Mouse (Mus musculus) right cerebral cortex, postnatal 4 days (tissue): ENCODE results near the gene Sesn3.

Experiments used
- DNase-seq: peaks from one replicate; pipeline ENCODE4 v3.0.0-alpha.2; 2022

The Sesn3 gene

DNA sequence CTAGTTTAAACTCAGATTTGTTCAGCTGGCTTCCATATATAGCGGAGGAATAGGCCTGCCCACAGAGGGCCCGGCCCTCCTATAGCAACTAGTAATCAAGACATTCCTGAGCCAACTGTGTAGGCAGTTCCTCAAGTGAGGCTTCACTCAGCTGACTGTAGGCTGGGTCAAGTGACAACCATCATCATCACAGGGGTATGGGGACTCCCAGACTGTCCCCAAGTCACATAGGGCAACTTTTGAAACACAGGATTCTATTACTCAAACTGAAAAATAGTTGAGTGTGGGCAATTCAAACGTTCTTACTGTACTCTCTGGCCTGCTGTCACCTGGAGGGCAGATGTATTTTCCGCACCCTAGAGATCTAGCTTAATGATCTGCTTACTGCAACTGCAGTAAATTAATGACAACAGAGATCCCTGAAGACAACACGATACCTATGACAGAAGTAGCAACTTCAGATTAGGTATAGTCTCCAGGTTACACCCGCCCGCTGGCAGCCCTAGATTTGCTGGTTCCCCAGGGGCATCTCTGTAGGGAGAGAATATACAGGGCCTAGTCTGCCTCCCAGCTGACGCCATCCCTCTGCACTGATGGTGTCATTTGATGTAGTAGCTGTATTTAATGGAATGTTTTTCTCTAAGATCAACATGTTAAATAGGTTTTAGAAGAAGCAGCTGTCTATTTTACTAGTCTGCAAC is 87.4 kb downstream of the Sesn3 start:
- no peak for DNase-seq

DNA sequence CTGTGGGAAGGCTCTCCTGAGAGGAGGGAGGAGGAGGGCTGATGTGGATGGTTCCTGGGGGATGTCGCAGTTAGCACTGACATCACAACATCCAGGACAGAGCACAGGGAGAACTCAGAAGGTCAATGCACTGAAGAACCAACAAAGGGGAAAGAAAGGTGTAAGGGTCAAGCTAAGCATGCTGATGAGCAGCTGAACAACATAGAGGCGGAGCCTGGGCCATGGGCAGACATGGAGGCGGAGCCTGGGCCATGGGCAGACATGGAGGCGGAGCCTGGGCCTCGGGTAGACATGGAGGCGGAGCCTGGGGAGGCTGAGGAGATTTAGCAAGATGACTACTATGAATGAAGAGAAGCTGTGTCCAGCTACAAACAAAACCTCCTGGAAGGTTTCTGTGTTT is 88.7 kb downstream of the Sesn3 start:
- DNase-seq = no peak

DNA sequence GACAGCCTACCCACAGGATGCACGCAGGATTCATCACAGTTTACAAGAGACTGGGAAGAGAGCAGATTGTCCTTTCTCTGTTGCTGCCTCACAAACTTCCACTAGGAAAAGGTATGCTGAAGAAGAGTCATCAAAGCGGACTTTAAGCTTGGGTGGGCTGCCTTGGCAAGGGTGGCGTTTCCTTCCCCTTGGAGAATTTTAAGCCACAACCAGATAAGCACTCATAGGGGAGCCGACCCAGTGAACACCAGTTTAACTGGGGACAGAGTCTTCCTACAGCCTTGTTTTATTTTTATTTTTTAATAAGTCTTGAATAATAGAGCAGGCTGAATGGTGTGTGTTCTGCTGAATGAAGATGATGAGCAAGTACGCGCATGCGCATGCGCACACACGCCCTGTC is 89.9 kb downstream of the Sesn3 start:
- DNase-seq = no peak

DNA sequence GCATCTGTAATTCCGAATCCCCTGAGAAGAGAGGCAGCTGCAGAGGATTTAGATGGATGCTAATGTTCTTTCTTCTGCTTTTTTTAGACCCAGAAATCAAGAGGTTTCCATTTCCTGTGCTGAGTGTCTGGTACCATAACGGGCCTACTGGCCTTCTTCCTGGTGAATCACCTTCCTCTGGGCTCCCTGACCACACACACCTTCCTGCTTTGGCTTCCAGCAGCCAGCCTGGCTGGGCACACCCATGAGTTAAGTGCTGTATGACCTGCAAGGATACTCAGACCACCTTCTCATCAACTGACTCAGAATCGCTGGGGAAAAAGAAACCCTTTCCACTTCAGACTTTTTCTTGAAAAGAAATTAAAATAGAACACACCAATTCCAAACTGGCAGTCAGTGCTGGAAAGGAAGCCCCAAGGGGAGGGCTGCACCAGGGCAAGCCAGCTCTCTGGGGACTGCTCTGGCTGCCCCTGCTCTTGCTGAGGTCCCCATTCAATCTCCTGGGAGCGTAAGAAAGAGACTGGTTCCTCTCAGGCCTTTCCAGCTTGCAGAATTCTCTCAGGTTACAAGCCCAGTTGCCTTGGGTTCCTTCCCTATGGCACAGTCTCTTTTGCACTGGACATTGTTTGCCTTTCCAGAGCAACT is 90.7 kb downstream of the Sesn3 start:
- DNase-seq = no peak

DNA sequence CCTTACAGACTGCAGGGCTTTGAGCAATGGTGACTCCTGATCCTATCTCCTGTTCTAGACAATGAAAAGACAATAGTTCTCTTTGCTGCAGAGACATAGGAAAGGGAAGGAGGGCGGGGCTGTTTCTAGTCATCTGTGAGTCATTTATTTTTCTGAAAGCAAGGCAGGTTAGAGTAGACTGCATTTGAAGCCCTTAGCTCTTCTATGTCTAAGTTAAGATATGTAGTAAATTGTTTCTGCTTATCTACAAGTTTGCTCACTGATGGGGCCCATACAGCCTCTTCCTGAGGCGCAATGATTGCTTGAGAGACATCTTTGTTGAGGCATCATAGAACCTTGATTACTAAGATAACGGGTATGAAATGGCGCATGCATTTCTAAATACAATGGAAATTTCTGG is 93.0 kb downstream of the Sesn3 start:
- no peak for DNase-seq

DNA sequence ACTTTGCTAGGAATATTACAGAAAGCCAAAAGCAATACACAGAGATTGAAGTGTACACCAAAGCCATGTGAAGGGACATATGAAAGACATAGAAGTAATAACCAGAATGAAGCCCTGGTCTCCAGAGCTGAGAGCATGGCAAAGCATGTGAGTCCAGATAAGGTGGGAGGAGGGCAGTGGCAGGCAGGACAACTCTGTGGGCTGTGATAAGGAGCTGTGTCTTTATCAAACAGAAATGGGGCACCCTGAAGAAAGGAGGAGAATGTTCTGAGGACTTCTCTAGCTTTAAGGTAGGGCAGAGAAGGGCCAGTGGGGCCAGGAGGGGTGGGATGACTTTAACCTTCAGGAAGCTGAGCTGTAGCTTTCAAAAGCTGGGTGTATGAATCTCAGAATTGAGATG is 94.4 kb downstream of the Sesn3 start:
- DNase-seq = no peak

DNA sequence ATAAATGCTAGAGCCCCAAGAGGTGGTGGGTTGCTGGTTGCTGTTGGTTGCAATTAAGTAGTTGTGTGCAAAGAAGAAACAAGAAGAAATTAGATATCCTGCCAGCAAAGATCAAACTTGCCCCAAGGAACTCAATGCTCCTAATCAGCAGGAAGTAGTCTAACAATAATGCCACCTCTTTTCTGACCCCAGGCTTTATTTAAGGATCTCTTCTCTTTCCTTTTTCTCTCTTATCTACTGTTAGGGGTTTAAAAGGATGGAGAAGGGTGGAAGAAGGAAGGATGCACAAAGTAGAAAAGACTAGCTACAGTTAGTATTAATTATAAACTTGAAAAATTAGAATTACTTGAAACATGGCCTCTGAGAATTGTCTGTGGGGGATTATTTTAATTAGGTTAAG is 97.6 kb downstream of the Sesn3 start:
- no peak for DNase-seq

DNA sequence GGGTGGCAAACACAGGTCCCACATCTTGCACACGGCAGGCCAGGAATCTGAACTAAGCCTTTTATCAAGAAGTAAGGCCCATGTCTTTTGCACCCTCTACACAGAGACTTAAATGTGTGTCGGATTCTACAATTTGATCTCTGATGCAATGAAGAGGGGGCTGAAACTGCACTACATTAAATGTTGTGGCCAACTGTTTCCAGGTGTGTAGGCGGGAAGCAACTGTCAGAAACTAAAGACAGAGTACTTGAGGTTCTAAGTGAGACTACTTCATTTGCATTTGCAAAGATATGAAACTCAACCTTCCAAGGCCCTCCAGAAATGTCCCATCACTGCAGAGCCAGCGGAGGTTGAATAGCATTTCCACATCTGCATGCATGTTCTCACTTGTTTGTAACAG is 101.3 kb downstream of the Sesn3 start:
- DNase-seq = no peak

DNA sequence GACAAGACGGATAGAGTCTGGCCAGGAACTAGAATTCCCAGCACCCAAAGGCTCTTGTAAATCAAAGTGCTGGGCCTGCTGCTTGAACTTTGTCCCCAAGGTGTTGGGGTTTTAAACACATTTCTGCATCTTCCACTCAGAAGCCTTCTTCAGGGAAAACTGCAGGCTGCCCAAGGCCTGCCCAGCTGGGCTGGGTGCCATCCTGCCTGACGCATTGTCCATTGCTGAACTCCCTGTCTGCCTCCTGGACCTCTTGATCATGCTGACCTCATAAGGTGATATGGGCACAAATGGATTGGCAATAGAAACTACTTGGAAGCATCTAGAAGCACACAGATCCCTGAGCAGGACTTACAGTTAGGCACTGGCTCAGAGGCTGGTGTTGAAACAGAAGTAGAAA is 103.3 kb downstream of the Sesn3 start:
- no peak for DNase-seq

DNA sequence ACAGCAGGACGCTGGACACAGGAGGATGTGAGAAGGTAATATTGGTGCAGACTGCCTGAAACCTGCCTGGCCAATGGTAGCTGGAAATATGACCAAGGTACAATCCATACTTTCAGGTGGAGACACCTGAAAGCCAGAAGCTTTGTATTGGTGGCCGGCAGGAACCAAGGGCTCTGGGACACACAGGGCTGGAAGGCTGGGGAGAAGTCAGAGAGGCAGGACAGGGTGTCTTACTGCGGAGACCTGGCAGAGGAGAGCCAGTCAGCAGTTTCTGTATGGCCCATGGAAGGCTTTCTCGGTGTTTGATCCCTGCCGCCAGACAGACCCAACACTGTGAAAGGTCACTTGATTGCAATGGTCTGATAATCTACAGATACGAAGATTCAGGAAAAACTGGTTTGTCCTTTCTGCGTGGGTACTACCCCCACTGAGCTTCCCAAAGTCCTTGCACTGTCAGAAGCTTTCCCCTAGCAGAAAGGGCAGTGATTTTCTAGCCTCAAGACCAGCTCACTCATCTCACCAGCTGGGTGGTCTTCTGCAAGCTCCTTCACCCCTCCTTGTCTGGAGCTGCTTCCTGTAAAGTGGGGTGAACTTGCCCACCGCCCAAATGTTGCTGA is 105.0 kb downstream of the Sesn3 start:
- DNase-seq = no peak

DNA sequence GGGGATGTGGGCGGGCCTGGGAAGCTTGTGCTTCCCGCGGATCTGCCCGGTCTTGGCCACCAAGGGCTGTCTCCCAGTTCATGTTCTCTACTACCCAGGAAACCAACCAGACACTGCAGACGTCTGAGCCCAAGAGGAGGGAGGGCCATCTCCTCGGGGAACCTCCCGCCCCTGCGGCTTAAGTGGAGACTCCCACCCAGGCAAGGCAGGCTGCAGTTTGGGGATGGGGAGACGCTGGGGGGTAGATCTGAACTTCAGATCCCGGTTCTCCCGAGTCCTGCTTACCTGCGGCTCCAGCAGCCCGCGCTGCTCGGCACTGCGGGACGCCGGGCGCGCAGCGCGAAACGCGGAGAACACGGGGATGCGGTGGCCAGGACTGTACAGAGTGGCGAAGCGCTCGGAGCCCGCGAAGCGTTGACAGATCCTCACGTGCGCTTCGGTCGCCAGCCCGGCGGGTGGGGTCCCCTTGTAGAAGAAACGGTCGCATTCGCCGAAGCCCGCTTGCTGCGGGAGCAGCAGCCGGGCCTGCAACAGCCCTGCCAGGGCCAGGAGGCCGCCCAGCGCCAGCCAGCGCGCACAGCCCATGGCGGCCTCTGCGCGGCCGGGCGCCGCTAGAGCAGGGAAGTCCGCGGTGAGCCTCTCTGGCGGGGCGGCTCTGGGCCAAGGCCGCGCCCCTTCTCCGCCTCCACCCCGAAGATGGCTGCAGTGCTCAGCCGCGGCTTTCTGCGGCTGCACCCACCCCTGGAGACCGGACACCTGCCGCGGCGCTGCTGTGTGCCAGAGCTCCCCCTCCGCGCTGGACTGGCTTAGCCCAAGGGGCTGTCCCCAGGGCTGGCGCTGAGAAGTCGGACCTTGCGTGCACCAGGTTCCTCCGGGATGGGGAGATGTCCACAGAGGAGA is 105.8 kb downstream of the Sesn3 start:
- peak; percentile 73 for DNase-seq

DNA sequence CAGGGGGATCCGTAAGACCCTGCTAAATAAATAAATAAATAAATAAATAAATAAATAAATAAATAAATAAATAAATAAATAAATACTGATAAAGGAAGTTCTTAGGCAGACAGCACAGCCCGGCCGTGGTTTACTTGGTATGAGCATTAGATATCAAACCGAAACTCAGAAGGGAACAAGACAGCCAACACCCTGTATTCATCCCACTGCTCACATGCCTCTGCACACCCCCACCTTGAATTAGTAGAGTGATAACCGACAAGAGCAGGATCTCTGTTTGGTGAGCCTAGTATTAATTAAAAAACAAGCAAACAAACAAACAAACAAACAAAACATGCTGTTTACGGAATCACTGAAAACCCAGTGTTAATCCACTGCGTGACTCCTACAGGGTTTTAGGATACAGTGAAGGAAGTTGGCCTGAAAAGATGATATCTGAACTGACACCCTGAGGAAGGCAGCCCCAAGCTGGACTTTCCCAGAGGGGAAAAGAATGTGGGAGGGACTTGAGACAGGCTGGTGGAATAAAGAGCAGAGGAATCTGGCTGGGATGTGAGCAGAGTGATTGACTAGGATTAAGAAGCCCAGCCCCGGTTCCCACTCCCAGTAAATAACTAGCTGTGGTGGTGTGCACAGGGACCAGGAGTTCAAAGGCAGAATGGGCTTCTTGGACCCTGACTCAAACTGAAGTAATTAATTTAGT is 106.6 kb downstream of the Sesn3 start, which contains the start of gene Endod1:
Gene Endod1, minus strand, starts transcription at position 155 of the 703 bp plus-strand sequence.
- DNase-seq = peak; percentile 15

DNA sequence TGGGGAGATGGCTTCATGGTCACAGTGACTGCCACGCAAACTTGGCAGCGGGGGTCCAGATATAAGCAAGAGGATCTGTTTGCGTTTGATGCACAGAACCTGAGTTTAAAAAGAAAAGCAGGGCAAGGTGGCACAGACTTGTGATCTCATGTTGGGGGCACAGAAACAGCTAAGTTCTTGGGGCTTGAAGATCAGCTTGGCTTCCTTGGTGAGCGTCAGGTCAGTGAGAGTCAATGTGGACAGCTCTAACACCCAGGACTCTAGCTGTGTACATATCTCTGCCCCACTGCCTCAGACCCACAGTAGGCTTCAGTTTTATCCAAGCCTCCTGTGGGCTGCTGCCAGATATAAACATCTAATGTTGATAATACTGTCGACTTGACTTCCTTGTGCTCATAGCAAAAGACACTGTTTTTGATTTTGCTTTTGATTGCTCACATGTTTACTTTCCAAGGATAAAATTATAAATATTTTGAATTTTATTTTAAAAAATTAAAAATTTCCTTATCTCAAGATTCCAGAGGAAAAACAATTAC is 107.5 kb downstream of the Sesn3 start:
- DNase-seq = no peak
